Mouse (Mus musculus): ENCODE data around the gene Fam124b. TPM values are rescaled to one million over a fixed set of nuclear protein-coding genes. Genes with fewer than 3 reads are reported as not detected.

Fam124b gene
- polyA plus RNA-seq, 1 experiment from 2014 or later: 0.86 TPM

Other genes with a start within 250 kb of the Fam124b start
- 53.3 and 58.1 TPM in 2 replicates for gene Cul3, start 122.0 kb upstream of the Fam124b start, polyA plus RNA-seq (2014; fragmentation: Nextera tagmentation; extraction: Ambion mirVana)
- gene Gm45261, start 243.0 kb upstream of the Fam124b start, polyA plus RNA-seq (2014; fragmentation: Nextera tagmentation; extraction: Ambion mirVana): not detected in 2 replicates

All from embryonic facial prominence, embryonic 11.5 days (tissue).